Mouse (Mus musculus): ENCODE results near the gene Rell1. TPM values are rescaled to one million over a fixed set of nuclear protein-coding genes. Genes with fewer than 3 reads are reported as not detected.

The Rell1 gene
- polyA plus RNA-seq, 1 experiment from 2014 or later = 25.7 TPM

GRCm38 (mm10) chr5:63891912-63892311 lies 76.8 kb downstream of the Rell1 start:
- H3K9me3 ChIP-seq = no peaks in the 10 kb centered on the region; the same call in 1 of the 2 replicates
- ATAC-seq (ENCODE audit: insufficient number of reproducible peaks, insufficient read depth, low FRiP score, low TSS enrichment, low read depth) = no peak
- H3K4me1 ChIP-seq = no peaks in the 10 kb centered on the region
- no peak overlapping the region for H3K27ac ChIP-seq
- WGBS = 81% methylated on average over 6 of the region's 6 CpGs
- H3K4me2 ChIP-seq = no peak overlapping the region
- no peaks in the 10 kb centered on the region for H3K27me3 ChIP-seq
- no peak overlapping the region for H3K9ac ChIP-seq
- no peaks in the 10 kb centered on the region for H3K36me3 ChIP-seq
- H3K4me3 ChIP-seq = no peak overlapping the region

GRCm38 (mm10) chr5:63891241-63891640 lies 77.5 kb downstream of the Rell1 start:
- Histone ChIP-seq H3K9me3 (no peaks in the 10 kb centered on the region; the same call in 1 of the 2 replicates), H3K36me3 (no peaks in the 10 kb centered on the region), H3K4me1 (no peaks in the 10 kb centered on the region), H3K27ac (no peak overlapping the region), H3K9ac (no peak overlapping the region), H3K4me2 (no peak overlapping the region), H3K27me3 (no peaks in the 10 kb centered on the region), H3K4me3 (no peak overlapping the region)
- ATAC-seq (ENCODE audit: insufficient number of reproducible peaks, insufficient read depth, low FRiP score, low TSS enrichment, low read depth) = no peak
- WGBS = 79% methylated on average over 4 of the region's 4 CpGs

DNA sequence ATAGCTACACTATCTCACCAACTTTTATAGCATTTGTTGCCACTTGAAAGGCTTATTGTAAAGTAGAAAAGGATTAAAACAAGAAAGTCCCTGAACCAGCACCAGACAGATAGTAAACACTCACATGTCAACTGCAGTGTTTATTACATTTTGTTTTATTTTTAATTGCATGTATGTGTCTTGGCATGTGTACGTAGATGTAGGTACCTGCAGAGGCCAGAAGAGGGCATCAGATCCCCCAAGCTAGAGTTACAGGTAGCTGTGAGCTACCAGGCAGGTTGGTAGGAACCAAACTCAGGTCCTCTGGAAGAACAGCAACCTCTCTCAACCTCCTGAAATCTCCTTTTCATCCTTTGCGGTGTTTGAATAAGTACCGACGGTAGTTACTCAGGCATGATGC lies 81.6 kb downstream of the Rell1 start:
- Histone ChIP-seq H3K4me3 (no peak overlapping the region), H3K4me2 (no peak overlapping the region), H3K36me3 (no peaks in the 10 kb centered on the region), H3K4me1 (no peaks in the 10 kb centered on the region), H3K9ac (no peak overlapping the region), H3K27ac (no peak overlapping the region), H3K9me3 (no peaks in the 10 kb centered on the region), H3K27me3 (no peaks in the 10 kb centered on the region)
- WGBS = 96% methylated on average over 4 of the region's 4 CpGs
- no peak for ATAC-seq (ENCODE audit: insufficient number of reproducible peaks, insufficient read depth, low FRiP score, low TSS enrichment, low read depth)

DNA sequence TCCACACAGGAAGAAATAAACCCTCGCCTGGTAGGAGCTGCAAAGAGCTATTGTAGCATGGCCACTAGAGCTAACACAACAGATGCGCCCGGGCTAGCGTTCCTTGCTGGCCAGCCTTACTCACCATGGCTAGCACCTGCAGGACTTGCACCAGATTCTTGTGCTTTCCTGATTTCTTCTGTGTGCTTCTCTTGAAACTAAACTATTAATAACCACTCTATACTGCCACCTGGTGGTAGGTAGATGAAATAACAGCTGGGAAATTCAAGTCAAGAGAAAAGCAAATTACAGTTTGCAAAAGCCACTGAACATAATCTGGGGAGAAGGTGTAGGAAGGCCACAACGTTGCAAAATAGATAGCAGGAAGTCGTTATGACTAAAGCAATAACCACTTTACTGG lies 82.0 kb downstream of the Rell1 start:
- no peaks in the 10 kb centered on the region for H3K36me3 ChIP-seq
- no peak overlapping the region for H3K4me2 ChIP-seq
- H3K27me3 ChIP-seq = no peaks in the 10 kb centered on the region
- no peak overlapping the region for H3K27ac ChIP-seq
- H3K4me3 ChIP-seq = no peak overlapping the region
- no peak for ATAC-seq (ENCODE audit: insufficient number of reproducible peaks, insufficient read depth, low FRiP score, low TSS enrichment, low read depth)
- H3K9me3 ChIP-seq = no peaks in the 10 kb centered on the region
- 36% methylated on average over 6 of the region's 6 CpGs for WGBS
- no peak overlapping the region for H3K9ac ChIP-seq
- no peaks in the 10 kb centered on the region for H3K4me1 ChIP-seq

DNA sequence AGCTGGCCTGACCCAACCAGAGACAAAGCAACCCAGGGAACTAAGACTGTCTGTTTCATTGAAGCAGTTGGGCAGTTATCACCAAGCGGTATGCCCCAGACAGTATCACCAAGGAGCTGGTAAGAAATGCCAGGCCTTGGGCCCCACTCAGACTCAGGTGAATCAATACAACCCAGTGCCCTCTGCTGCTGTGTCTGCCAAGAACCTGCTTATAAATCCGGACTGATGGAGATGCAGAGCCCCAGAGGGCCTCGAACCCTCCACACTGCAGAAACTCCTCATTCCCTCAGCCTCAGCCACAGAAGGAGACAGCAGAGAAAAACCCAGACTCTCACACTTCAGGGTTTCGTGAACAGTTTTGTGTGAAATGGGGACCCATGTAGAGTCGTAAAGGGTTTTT lies 82.4 kb downstream of the Rell1 start:
- Histone ChIP-seq H3K4me1 (no peaks in the 10 kb centered on the region), H3K9ac (no peak overlapping the region), H3K27ac (no peak overlapping the region), H3K9me3 (no peaks in the 10 kb centered on the region), H3K27me3 (no peaks in the 10 kb centered on the region), H3K4me3 (no peak overlapping the region), H3K36me3 (no peaks in the 10 kb centered on the region), H3K4me2 (no peak overlapping the region)
- ATAC-seq (ENCODE audit: insufficient number of reproducible peaks, insufficient read depth, low FRiP score, low TSS enrichment, low read depth) = no peak
- WGBS = 88% methylated on average over 5 of the region's 5 CpGs

DNA sequence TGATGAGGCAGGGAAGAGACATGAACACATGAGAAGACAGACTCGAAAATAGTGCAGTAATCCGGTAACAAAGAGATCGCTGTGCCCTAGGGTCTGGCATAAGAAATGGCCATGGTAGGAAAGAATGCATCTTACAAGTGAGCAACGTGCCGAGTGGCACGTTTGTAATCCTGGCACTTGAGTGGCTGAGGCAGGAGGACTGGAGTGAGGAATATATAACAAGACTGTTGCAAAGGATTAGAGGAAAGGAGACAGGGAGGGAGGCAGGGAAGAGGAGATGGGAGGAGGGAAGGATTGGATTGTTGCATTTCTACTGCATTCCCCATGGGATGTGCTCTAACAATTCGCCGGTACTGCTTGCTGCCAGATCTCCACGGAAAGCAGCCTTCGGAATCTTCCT lies 89.7 kb downstream of the Rell1 start:
- Histone ChIP-seq H3K4me2 (no peak overlapping the region), H3K4me1 (peaks cover 10% of the 10 kb centered on the region), H3K9me3 (no peaks in the 10 kb centered on the region), H3K27ac (no peak overlapping the region), H3K27me3 (no peaks in the 10 kb centered on the region), H3K4me3 (no peak overlapping the region), H3K9ac (no peak overlapping the region), H3K36me3 (no peaks in the 10 kb centered on the region)
- no peak for ATAC-seq (ENCODE audit: insufficient number of reproducible peaks, insufficient read depth, low FRiP score, low TSS enrichment, low read depth)
- WGBS = 54% methylated on average over 10 of the region's 10 CpGs

DNA sequence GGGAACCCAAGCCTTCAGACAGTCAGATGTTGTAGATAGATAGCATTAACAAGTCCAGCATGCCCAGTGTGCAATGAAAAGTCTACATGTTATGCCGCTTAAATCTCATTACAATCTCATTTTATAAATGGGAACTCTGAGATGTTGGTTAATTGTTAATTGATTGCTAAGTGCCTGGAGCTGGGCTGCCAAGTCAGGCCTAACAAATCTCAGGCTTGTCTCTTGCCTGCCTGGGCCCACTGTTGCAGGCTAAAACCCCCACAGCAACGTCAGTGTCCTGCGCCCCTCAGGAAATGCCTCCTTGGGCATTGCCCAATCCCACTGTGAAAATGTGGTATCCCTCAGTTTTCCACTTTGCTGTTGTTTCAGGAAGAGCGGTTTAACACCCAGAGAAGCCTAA lies 92.6 kb downstream of the Rell1 start:
- Histone ChIP-seq H3K9ac (no peak overlapping the region), H3K9me3 (no peaks in the 10 kb centered on the region), H3K27ac (no peak overlapping the region), H3K27me3 (no peaks in the 10 kb centered on the region), H3K4me1 (peaks cover 10% of the 10 kb centered on the region), H3K36me3 (no peaks in the 10 kb centered on the region), H3K4me3 (no peak overlapping the region), H3K4me2 (no peak overlapping the region)
- no peak for ATAC-seq (ENCODE audit: insufficient number of reproducible peaks, insufficient read depth, low FRiP score, low TSS enrichment, low read depth)
- WGBS = 88% methylated on average over 4 of the region's 4 CpGs

- Histone ChIP-seq H3K27me3 (no peaks in the 10 kb centered on the region), H3K36me3 (no peaks in the 10 kb centered on the region), H3K9me3 (no peaks in the 10 kb centered on the region), H3K9ac (no peak overlapping the region), H3K4me2 (no peak overlapping the region), H3K4me1 (peaks cover 10% of the 10 kb centered on the region), H3K4me3 (no peak overlapping the region), H3K27ac (no peak overlapping the region)
- WGBS = 57% methylated on average over 16 of the region's 16 CpGs
- ATAC-seq (ENCODE audit: insufficient number of reproducible peaks, insufficient read depth, low FRiP score, low TSS enrichment, low read depth) = no peak
Observed at GRCm38 (mm10) chr5:63874880-63875279, 93.8 kb downstream of the Rell1 start.

GRCm38 (mm10) chr5:63872176-63872932 lies 96.3 kb downstream of the Rell1 start:
- 46% methylated on average over 17 of the region's 17 CpGs for WGBS
- Histone ChIP-seq H3K4me2 (peak overlapping the region; percentile 2; the same call in 1 of the 2 replicates), H3K4me3 (no peak overlapping the region), H3K9ac (no peak overlapping the region), H3K9me3 (no peaks in the 10 kb centered on the region), H3K36me3 (no peaks in the 10 kb centered on the region), H3K4me1 (peaks cover 9% of the 10 kb centered on the region), H3K27me3 (no peaks in the 10 kb centered on the region), H3K27ac (no peak overlapping the region)
- no peak for ATAC-seq (ENCODE audit: insufficient number of reproducible peaks, insufficient read depth, low FRiP score, low TSS enrichment, low read depth)

- Histone ChIP-seq H3K4me3 (no peak overlapping the region), H3K27ac (no peak overlapping the region), H3K9me3 (no peaks in the 10 kb centered on the region), H3K9ac (no peak overlapping the region), H3K4me2 (no peak overlapping the region), H3K4me1 (peaks cover 8% of the 10 kb centered on the region), H3K27me3 (no peaks in the 10 kb centered on the region), H3K36me3 (no peaks in the 10 kb centered on the region)
- no peak for ATAC-seq (ENCODE audit: insufficient number of reproducible peaks, insufficient read depth, low FRiP score, low TSS enrichment, low read depth)
- 25% methylated on average over 3 of the region's 3 CpGs for WGBS
Observed at GRCm38 (mm10) chr5:63867421-63867820, 101.3 kb downstream of the Rell1 start.

DNA sequence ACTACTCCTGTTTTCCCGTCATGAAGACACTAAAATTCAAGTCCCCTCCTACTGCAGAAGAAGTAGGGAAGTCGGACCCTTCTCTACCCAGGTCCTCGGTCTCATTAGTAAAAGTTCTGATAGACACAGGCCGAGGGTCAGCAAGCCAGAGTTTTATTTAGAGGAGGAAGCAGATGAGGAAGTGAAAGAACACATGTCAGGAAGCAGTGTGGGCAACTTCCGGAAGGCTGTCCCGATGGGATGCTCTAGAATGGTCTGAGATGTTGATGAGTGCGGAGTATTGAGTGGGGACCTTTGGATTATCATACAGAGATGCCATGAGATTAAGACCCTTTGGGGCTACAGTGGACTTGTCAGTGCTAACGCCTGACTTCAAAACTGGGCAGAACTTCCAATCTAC lies 109.8 kb downstream of the Rell1 start:
- H3K27ac ChIP-seq = no peak overlapping the region
- no peak overlapping the region for H3K4me2 ChIP-seq
- no peaks in the 10 kb centered on the region for H3K36me3 ChIP-seq
- WGBS = 89% methylated on average over 8 of the region's 8 CpGs
- H3K9me3 ChIP-seq = no peaks in the 10 kb centered on the region
- ATAC-seq (ENCODE audit: insufficient number of reproducible peaks, insufficient read depth, low FRiP score, low TSS enrichment, low read depth) = no peak
- H3K4me1 ChIP-seq = peaks cover 9% of the 10 kb centered on the region
- no peak overlapping the region for H3K9ac ChIP-seq
- no peak overlapping the region for H3K4me3 ChIP-seq
- no peaks in the 10 kb centered on the region for H3K27me3 ChIP-seq

All from embryonic facial prominence, embryonic 13.5 days (tissue).